Mouse (Mus musculus): Measurements from ENCODE around the gene Cd48. TPM values are rescaled to one million over a fixed set of nuclear protein-coding genes. Genes with fewer than 3 reads are reported as not detected.
"Not testable (repeated sequence)": the region's sequence is repeated elsewhere in the genome, so short reads cannot be mapped to it uniquely, and the experiment has no call there.

The Cd48 gene
- polyA plus RNA-seq, 1 experiment: 1.6 TPM

DNA sequence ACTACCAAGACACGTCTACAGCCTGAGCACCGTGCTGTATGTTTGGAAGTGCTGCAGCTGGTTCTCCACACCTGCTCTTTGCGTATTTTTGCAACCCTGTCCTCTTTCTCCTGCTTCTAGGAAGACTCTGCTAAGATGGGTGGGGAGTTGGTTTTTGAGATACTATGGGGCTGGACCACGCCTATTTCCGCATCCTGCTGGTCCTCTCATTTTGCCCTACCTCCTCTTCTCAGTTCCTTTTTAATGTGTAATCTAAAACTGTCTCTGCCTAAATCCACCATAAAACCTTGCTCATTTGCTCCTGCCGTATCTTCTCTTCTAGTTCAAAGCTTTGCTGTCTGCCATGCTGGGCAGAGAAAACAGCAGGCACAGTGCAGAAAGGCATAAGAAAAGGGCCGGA is 800 bp upstream of the Cd48 start:
- Histone ChIP-seq H3K4me1 (ENCODE audit: control insufficient read depth, insufficient read depth, low read length) (no peaks in the 10 kb centered on the region), H3K4me3 (ENCODE audit: insufficient read depth, low read length) (no peak overlapping the region), H3K27ac (ENCODE audit: insufficient read depth, low read length) (no peak overlapping the region)
- TF ChIP-seq CTCF (IDR thresholded peaks at IDR 0.05; ENCODE audit: extremely low read depth, insufficient read depth, low read length) (no peak), POLR2A (IDR thresholded peaks at IDR 0.05; ENCODE audit: extremely low read depth, insufficient read depth, low read length) (no peak)

DNA sequence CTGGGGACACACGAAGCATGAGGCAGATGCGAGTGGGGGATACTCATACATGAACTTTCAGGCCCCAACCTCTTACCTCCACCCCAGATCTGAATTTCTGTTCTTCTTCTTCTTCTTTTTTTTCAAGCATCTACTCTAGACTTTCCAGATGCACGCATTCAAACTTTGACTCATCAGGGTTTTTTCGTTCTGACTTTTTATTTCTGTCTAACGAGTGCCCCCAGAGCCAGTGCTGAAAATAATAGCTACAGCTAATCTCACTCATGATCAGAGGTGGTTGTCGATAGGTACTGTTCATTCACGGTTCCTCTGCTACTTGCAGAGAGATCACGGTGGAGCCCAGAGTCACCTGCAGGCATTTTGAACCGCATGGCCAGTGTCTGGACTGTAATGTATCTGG is 3.1 kb downstream of the Cd48 start:
- no peaks in the 10 kb centered on the region for H3K4me1 ChIP-seq (ENCODE audit: control insufficient read depth, insufficient read depth, low read length)
- no peak overlapping the region for H3K4me3 ChIP-seq (ENCODE audit: insufficient read depth, low read length)
- TF ChIP-seq CTCF (IDR thresholded peaks at IDR 0.05; ENCODE audit: extremely low read depth, insufficient read depth, low read length): no peak
- TF ChIP-seq POLR2A (IDR thresholded peaks at IDR 0.05; ENCODE audit: extremely low read depth, insufficient read depth, low read length): no peak
- H3K27ac ChIP-seq (ENCODE audit: insufficient read depth, low read length): no peak overlapping the region

DNA sequence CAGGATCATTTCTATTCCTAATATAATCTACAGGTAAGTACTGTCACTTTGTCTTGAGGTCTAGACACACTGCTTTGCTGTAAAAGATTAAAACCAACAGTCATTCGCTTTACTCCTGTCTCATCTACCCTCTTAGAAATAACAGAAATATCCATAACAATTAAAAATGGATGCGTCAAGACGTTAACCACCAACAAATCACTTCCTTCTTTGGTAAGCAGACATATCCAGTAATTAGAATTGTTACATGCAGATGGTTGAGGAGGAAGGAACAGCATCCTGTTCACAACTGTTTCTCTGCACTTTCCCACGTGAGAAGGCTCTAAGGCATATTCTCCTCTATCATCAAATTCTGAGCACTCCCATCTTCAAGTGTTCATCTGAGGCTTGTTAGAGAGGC is 5.5 kb downstream of the Cd48 start:
- TF ChIP-seq POLR2A (IDR thresholded peaks at IDR 0.05; ENCODE audit: extremely low read depth, insufficient read depth, low read length) (no peak), CTCF (IDR thresholded peaks at IDR 0.05; ENCODE audit: extremely low read depth, insufficient read depth, low read length) (no peak)
- no peaks in the 10 kb centered on the region for H3K4me1 ChIP-seq (ENCODE audit: control insufficient read depth, insufficient read depth, low read length)
- no peak overlapping the region for H3K27ac ChIP-seq (ENCODE audit: insufficient read depth, low read length)
- H3K4me3 ChIP-seq (ENCODE audit: insufficient read depth, low read length): no peak overlapping the region

DNA sequence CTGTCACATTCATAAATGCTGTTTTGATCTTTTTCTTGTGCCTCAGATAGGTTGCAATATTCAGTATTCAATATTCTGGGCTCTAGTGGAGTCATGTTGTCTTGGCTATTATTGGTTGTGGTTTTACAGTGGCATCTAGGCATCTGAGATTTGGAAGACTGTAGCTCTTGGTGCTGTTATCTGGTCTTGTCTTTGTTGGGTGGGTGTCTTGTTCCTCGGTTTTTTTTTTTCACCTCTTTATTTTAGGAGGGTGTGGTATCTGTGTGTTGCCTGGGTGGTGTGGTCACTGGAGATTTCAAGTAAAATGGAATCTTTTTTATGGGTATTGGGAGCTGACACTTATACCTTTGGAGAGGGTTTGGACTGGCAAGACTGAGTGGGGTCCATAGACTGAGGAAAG is 12.1 kb downstream of the Cd48 start:
- no peaks in the 10 kb centered on the region for H3K4me1 ChIP-seq (ENCODE audit: control insufficient read depth, insufficient read depth, low read length)
- TF ChIP-seq POLR2A (IDR thresholded peaks at IDR 0.05; ENCODE audit: extremely low read depth, insufficient read depth, low read length): no peak
- no peak for TF ChIP-seq CTCF (IDR thresholded peaks at IDR 0.05; ENCODE audit: extremely low read depth, insufficient read depth, low read length)
- no peak overlapping the region for H3K27ac ChIP-seq (ENCODE audit: insufficient read depth, low read length)
- H3K4me3 ChIP-seq (ENCODE audit: insufficient read depth, low read length): no peak overlapping the region

DNA sequence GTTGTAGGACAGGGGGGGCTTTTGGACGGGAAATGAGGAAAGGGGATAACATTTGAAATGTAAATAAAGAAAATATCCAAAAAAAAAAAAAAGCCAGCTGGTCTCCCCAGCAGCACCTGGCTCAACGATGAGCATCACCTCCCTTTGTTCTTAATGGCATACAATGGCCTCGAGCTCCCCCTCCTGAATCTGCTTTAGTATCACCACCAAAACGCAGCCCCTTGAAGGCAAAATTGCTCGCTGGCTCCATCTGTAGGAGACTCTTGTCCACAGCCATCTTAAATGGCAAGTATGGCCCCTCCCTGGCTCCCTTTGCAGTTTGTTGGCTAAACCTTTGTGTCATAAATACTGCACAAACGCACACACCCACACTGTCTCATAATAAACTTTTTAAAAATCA is 17.2 kb downstream of the Cd48 start:
- H3K27ac ChIP-seq (ENCODE audit: insufficient read depth, low read length): no peak overlapping the region
- no peaks in the 10 kb centered on the region for H3K4me1 ChIP-seq (ENCODE audit: control insufficient read depth, insufficient read depth, low read length)
- H3K4me3 ChIP-seq (ENCODE audit: insufficient read depth, low read length): no peak overlapping the region
- TF ChIP-seq CTCF (IDR thresholded peaks at IDR 0.05; ENCODE audit: extremely low read depth, insufficient read depth, low read length) (peak; percentile 43), POLR2A (IDR thresholded peaks at IDR 0.05; ENCODE audit: extremely low read depth, insufficient read depth, low read length) (no peak)

DNA sequence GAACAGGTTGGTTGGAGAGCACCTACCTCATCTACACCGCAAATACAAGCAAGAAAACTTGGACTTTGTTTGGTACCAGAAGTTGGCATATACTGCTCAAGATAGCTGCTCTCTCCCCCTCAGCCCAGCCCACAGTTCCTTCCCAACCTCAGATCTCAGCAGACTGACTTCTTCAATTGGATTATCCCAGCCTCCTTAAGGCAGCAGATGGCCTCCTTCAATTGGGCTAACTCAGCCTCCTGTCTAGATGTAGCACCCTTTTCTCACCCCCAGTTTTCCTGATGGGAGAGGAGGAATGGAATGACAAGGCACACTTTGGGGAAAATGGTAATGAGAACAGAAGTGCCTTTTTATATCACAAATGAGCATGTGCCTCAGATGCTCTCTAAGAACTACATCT is 31.9 kb downstream of the Cd48 start:
- not testable (repeated sequence) for H3K27ac ChIP-seq (ENCODE audit: insufficient read depth, low read length); H3K4me1 ChIP-seq (ENCODE audit: control insufficient read depth, insufficient read depth, low read length); H3K4me3 ChIP-seq (ENCODE audit: insufficient read depth, low read length)

DNA sequence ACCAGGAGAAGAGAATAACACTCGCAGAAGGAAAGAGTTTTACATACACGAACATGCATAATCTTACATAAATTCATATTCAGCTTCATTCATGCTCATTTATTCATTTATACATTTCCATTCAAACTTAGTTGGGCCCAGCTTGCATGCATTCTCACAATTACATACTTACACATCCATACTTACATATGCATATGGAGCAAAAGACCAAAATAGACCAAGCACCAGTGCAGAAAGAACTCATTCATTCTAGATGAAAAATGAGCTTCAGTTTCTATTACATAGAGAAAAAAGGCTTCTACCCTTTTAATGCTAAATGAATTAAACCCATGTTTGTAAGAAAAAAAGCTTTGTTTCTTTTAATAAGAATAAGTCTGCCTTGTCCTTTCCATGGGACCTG is 33.6 kb downstream of the Cd48 start:
- Histone ChIP-seq H3K4me3 (ENCODE audit: insufficient read depth, low read length) (no peak overlapping the region), H3K27ac (ENCODE audit: insufficient read depth, low read length) (no peak overlapping the region), H3K4me1 (ENCODE audit: control insufficient read depth, insufficient read depth, low read length) (no peaks in the 10 kb centered on the region)
- TF ChIP-seq CTCF (IDR thresholded peaks at IDR 0.05; ENCODE audit: extremely low read depth, insufficient read depth, low read length) (no peak), POLR2A (IDR thresholded peaks at IDR 0.05; ENCODE audit: extremely low read depth, insufficient read depth, low read length) (no peak)

DNA sequence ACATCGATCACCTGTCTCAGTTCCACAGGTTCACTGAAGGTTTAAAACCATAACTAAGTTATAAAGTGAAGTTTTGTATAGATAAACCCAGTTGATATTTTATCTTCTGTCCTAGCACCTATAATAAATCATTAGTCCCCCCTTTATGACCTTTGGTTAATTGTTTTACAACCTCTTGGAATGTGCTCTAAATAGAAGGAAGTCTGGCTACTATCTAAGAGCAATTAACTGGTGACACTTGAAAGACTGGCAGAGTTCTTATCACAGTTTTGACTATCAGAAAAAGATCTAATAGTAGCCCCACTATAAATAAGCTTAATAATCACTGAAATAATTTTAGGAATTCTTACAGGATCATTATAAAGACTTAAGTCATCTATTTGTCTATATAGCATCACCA is 34.4 kb downstream of the Cd48 start:
- TF ChIP-seq CTCF (IDR thresholded peaks at IDR 0.05; ENCODE audit: extremely low read depth, insufficient read depth, low read length): no peak
- no peak for TF ChIP-seq POLR2A (IDR thresholded peaks at IDR 0.05; ENCODE audit: extremely low read depth, insufficient read depth, low read length)
- H3K4me1 ChIP-seq (ENCODE audit: control insufficient read depth, insufficient read depth, low read length): no peaks in the 10 kb centered on the region
- H3K27ac ChIP-seq (ENCODE audit: insufficient read depth, low read length): no peak overlapping the region
- H3K4me3 ChIP-seq (ENCODE audit: insufficient read depth, low read length): no peak overlapping the region

DNA sequence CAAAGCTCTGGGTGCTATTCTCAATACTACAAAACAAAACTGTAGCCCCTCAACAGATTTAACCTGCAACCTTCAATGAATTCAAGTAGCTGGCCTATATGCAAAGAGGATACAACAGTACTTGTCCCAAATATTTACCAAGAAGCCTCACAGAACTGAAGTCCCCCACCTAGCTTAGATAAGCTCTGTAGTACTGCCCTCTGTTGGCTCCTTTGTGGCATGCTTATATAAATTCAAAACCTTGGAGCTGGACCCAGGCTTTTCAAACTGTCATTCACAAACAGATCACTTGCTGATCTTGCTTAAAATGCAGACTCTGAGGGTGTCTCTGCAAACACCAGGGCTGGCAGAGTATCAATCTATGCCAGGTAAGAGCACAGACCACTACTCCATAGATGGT is 49.4 kb downstream of the Cd48 start:
- Histone ChIP-seq H3K4me3 (ENCODE audit: insufficient read depth, low read length) (no peak overlapping the region), H3K4me1 (ENCODE audit: control insufficient read depth, insufficient read depth, low read length) (no peaks in the 10 kb centered on the region), H3K27ac (ENCODE audit: insufficient read depth, low read length) (no peak overlapping the region)
- TF ChIP-seq CTCF (IDR thresholded peaks at IDR 0.05; ENCODE audit: extremely low read depth, insufficient read depth, low read length) (no peak), POLR2A (IDR thresholded peaks at IDR 0.05; ENCODE audit: extremely low read depth, insufficient read depth, low read length) (no peak)

DNA sequence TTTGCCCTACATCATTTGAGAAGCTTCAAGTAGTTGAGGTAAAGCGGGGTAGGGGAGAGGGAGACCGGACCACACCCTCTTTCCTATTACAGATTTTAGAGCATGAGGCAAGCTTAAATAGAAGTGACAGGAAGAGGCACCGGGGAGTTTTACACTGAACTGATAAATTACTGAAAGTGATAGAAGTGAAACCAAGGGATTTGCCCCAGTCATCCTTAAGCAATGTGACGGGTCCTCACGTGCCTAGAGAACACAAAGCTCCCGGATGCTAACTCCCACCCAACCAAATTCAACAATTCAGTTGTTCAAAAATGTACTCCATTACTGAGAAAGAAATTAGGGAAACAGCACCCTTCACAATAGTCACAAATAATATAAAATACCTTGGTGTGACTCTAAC is 53.1 kb downstream of the Cd48 start:
- Histone ChIP-seq H3K4me3 (ENCODE audit: insufficient read depth, low read length) (no peak overlapping the region), H3K4me1 (ENCODE audit: control insufficient read depth, insufficient read depth, low read length) (no peaks in the 10 kb centered on the region), H3K27ac (ENCODE audit: insufficient read depth, low read length) (no peak overlapping the region)
- TF ChIP-seq POLR2A (IDR thresholded peaks at IDR 0.05; ENCODE audit: extremely low read depth, insufficient read depth, low read length) (no peak), CTCF (IDR thresholded peaks at IDR 0.05; ENCODE audit: extremely low read depth, insufficient read depth, low read length) (no peak)
